Mouse (Mus musculus) CD8-positive naive resting alpha-beta T cell, adult 57 days (primary cell): Measurements from ENCODE around the gene Tmem247. TPM values are rescaled to one million over a fixed set of nuclear protein-coding genes. Genes with fewer than 3 reads are reported as not detected.

Experiments
- total RNA-seq: library from RNA; stranded (reverse); gene quantifications from one replicate; pipeline ENCODE4 v1.2.4, GENCODE M21; 2023

Gene Tmem247
- not detected for total RNA-seq

GRCm38 (mm10) chr17:86917048-86917447 lies at the start of gene Tmem247:
TSS of gene Tmem247 (plus strand) at chr17:86917348.

GRCm38 (mm10) chr17:86947840-86948796 lies 31.0 kb downstream of the Tmem247 start, which contains the start of gene Atp6v1e2:
TSS of gene Atp6v1e2 (minus strand) at chr17:86947897.

GRCm38 (mm10) chr17:86962894-86963585 lies 45.9 kb downstream of the Tmem247 start, which contains the start of gene Rhoq:
TSS of gene Rhoq (plus strand) at chr17:86963082.

Other genes with a start within 250 kb of the Tmem247 start
- 2.9 TPM for gene Epas1, start 163.6 kb upstream of the Tmem247 start, total RNA-seq
- gene Atp6v1e2, start 30.5 kb downstream of the Tmem247 start, total RNA-seq, result not detected
- gene Rhoq, start 45.7 kb downstream of the Tmem247 start, total RNA-seq, result 4.9 TPM
- gene Pigf, start 108.1 kb downstream of the Tmem247 start, total RNA-seq, result 11.3 TPM
- gene Cript, start 108.2 kb downstream of the Tmem247 start, total RNA-seq, result 73.3 TPM
- 18.2 TPM for gene Socs5, start 190.3 kb downstream of the Tmem247 start, total RNA-seq